Mouse (Mus musculus) adipose tissue, adult 10 weeks (tissue): ENCODE results near the gene Trappc10. TPM values are rescaled to one million over a fixed set of nuclear protein-coding genes. Genes with fewer than 3 reads are reported as not detected.

ENCODE experiments used
- polyA plus RNA-seq: library from polyadenylated mRNA; stranded (reverse); fragments of 350-450 nt; fragmentation: Illumina TruSeq; extraction: RNeasy Lipid Tissue Mini Kit (QIAGEN cat#74804); gene quantifications from one replicate; pipeline ENCODE4 v1.2.3, GENCODE M21; 2014; ENCODE audit warnings: low read depth, low replicate concordance

The Trappc10 gene
- polyA plus RNA-seq, result 38.6 TPM

GRCm38 (mm10) chr10:78244438-78245224 lies at the start of gene Trappc10:
Gene Trappc10 (minus strand): TSS chr10:78244641.

GRCm38 (mm10) chr10:78184531-78185380 lies 59.7 kb downstream of the Trappc10 start, which contains the start of gene Pwp2:
Gene Pwp2 (minus strand): TSS chr10:78185149.

GRCm38 (mm10) chr10:78169281-78170042 lies 75.0 kb downstream of the Trappc10 start, which contains the start of gene D10Jhu81e:
Gene D10Jhu81e (minus strand): TSS chr10:78169782.

Other genes with a start within 250 kb of the Trappc10 start
- gene Pfkl, start 234.6 kb downstream of the Trappc10 start, polyA plus RNA-seq, result 61.7 TPM
- gene Dnmt3l, start 202.7 kb downstream of the Trappc10 start, polyA plus RNA-seq, result 0.87 TPM
- 0.69 TPM for gene Aire, start 201.0 kb downstream of the Trappc10 start, polyA plus RNA-seq
- gene Icosl, start 175.3 kb downstream of the Trappc10 start, polyA plus RNA-seq, result 24.8 TPM
- gene D10Jhu81e, start 74.9 kb downstream of the Trappc10 start, polyA plus RNA-seq, result 102 TPM
- 7.1 TPM for gene Pwp2, start 59.5 kb downstream of the Trappc10 start, polyA plus RNA-seq
- 234 TPM for gene Agpat3, start 107.8 kb upstream of the Trappc10 start, polyA plus RNA-seq
- 190 TPM for gene Rrp1, start 168.4 kb upstream of the Trappc10 start, polyA plus RNA-seq
- 230 TPM for gene Cstb, start 181.0 kb upstream of the Trappc10 start, polyA plus RNA-seq
- 53.0 TPM for gene Pdxk, start 220.3 kb upstream of the Trappc10 start, polyA plus RNA-seq